Comparison of ENCODE assay signal across 8 mouse cellular contexts in the genomic region with DNA sequence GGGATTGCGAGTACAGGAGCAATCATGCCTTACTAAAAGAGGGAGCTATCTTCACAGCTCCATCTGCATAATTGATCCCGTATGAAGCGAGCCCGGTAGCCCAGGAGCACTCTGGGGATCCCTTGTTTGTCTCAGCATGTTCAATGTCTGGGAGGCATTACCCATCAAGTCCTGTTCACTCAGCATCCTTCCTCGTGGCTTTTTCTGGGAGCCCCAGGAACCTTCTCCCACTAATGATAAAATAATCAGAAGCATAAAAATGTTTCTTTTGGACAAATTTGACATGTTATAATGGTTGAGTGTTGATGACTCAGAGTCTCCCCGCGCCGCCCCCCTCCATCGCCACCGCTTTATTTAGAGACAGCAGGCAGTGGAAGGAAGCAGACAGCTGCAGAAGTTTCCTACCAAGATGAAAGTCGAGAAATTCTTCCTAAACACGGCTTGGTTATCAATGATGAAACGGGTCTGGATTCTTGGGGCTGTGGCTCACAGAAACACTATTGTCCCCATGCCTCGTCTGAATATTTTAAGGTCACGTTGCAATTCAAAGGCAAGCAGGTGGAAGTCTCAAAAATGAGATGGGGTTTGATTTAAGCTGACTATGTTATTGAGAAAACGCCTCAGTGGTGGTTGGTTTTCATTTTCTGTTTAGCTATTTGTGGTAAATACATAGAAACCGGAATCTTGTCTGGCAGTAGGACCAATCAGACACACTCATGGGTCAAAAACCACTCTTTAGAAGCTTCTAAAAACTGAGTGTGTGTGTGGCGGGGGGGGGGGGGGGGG.
A peak's percentile ranks its signal among the peaks of the same experiment; 100 is the strongest.
DNase-seq lines count a peak whose midpoint lies in the region; ATAC-seq and TF ChIP-seq lines count a peak whose summit lies in the region.

No protein-coding gene starts in this region.

- H3K4me1 ChIP-seq in spleen, adult 2 months (ENCODE audit: control insufficient read depth, insufficient read depth, insufficient read length) = 0 out of 2 replicates have a peak, but pooled peaks cover 3% of the 10 kb centered on the region
- peaks cover 4% of the 10 kb centered on the region; the same call in 1 of the 2 replicates for H3K4me1 ChIP-seq in neural tube, embryonic 12.5 days
- H3K4me1 ChIP-seq in liver, embryonic 12.5 days = no peaks in the 10 kb centered on the region

- H3K27ac ChIP-seq in spleen, adult 2 months (ENCODE audit: insufficient read depth, low read length) = no peak overlapping the region
- H3K27ac ChIP-seq in neural tube, embryonic 12.5 days = no peak overlapping the region
- H3K27ac ChIP-seq in liver, embryonic 12.5 days = no peak overlapping the region

- H3K4me3 ChIP-seq in spleen, adult 2 months (ENCODE audit: extremely low read depth, insufficient read depth, insufficient read length) = peak overlapping the region; percentile 6; the same call in 1 of the 2 replicates
- no peak overlapping the region for H3K4me3 ChIP-seq in neural tube, embryonic 12.5 days
- no peak overlapping the region for H3K4me3 ChIP-seq in liver, embryonic 12.5 days

- ATAC-seq in frontal cortex, adult (ENCODE audit: low TSS enrichment) = peak; percentile 91
- no peak for ATAC-seq in neural tube, embryonic 12.5 days (ENCODE audit: low FRiP score, low read depth)
- ATAC-seq in liver, embryonic 12.5 days = no peak

- TF ChIP-seq POLR2A in spleen, adult 2 months (IDR thresholded peaks at IDR 0.05; ENCODE audit: low read depth, low read length) = no peak

- no peaks in the 10 kb centered on the region for H3K27me3 ChIP-seq in spleen, adult 2 months (ENCODE audit: control insufficient read depth, insufficient read depth, low read length)
- no peaks in the 10 kb centered on the region for H3K27me3 ChIP-seq in neural tube, embryonic 12.5 days (replicated peaks)
- no peaks in the 10 kb centered on the region for H3K27me3 ChIP-seq in liver, embryonic 12.5 days (replicated peaks)

- DNase-seq in spleen, adult 2 months (ENCODE audit: low read depth in 1 of 2, low spot score in 2 of 2) = no peak
- no peak for DNase-seq in spleen, postnatal 14 days (ENCODE audit: low spot score in 2 of 2)
- peak; percentile 16 to 23 for DNase-seq in layer of hippocampus, postnatal 25 days (ENCODE audit: extremely low spot score in 1 of 2, low spot score in 1 of 2)
- no peak for DNase-seq in adrenal gland, postnatal 25 days
- no peak for DNase-seq in ovary, postnatal 10 days (ENCODE audit: low spot score)

- no peaks in the 10 kb centered on the region for H3K9me3 ChIP-seq in neural tube, embryonic 12.5 days
- H3K9me3 ChIP-seq in liver, embryonic 12.5 days (replicated peaks) = no peaks in the 10 kb centered on the region

- H3K9ac ChIP-seq in neural tube, embryonic 12.5 days = no peak overlapping the region
- no peak overlapping the region for H3K9ac ChIP-seq in liver, embryonic 12.5 days

- peak overlapping the region; percentile 18; the same call in 1 of the 2 replicates for H3K4me2 ChIP-seq in neural tube, embryonic 12.5 days (replicated peaks)
- no peak overlapping the region for H3K4me2 ChIP-seq in liver, embryonic 12.5 days

- H3K36me3 ChIP-seq in spleen, adult 2 months (ENCODE audit: control insufficient read depth, insufficient read depth, low read length) = no peaks in the 10 kb centered on the region
- no peaks in the 10 kb centered on the region for H3K36me3 ChIP-seq in neural tube, embryonic 12.5 days
- no peaks in the 10 kb centered on the region for H3K36me3 ChIP-seq in liver, embryonic 12.5 days

- no peak for TF ChIP-seq CTCF in spleen, adult 2 months (IDR thresholded peaks at IDR 0.05; ENCODE audit: extremely low read depth, insufficient read depth, insufficient read length, insufficient replicate concordance)

- WGBS in spleen, adult 2 months = 32% methylated on average over 18 of the region's 18 CpGs
- 63% methylated on average over 17 of the region's 18 CpGs for WGBS in neural tube, embryonic 12.5 days
- WGBS in liver, embryonic 12.5 days (ENCODE audit: insufficient replicate concordance) = 45% methylated on average over 17 of the region's 18 CpGs

Comparison
In these comparisons a context has a peak if more than half of its experiments do, and no peak if none do; other contexts are left out.
1. DNase-seq: peak in layer of hippocampus, postnatal 25 days (2 of 2); none in spleen, adult 2 months (0 of 2), spleen, postnatal 14 days (0 of 2), adrenal gland, postnatal 25 days (single experiment) and ovary, postnatal 10 days (single experiment).